Mouse (Mus musculus) myocyte (in vitro differentiated cells): ENCODE measurements around the gene Atp2a2.

Experiments
- CEBPB ChIP-seq: IDR thresholded peaks from 2 replicates; pipeline ENCODE4 v1.6.1; 2011; ENCODE audit warnings: mild to moderate bottlenecking, moderate library complexity; ENCODE audit not compliant: poor library complexity, insufficient read depth, severe bottlenecking
- MYOG ChIP-seq, 3 experiments: IDR thresholded peaks; one replicate each; pipeline ENCODE4 v1.6.1; 2011; ENCODE audit warnings: control low read depth in 2 of 3, low read depth in 2 of 3, mild to moderate bottlenecking in 2 of 3; ENCODE audit not compliant: insufficient read length in 2 of 3, control insufficient read depth in 1 of 3, insufficient read depth in 1 of 3
- POLR2A ChIP-seq: IDR thresholded peaks from one replicate; pipeline ENCODE4 v1.6.1; 2011; ENCODE audit warnings: low read depth, mild to moderate bottlenecking, control low read depth, moderate library complexity; ENCODE audit not compliant: insufficient read length
- POLR2AphosphoS2 ChIP-seq: IDR thresholded peaks from one replicate; pipeline ENCODE4 v1.6.1; 2011; ENCODE audit warnings: low read depth, control low read depth; ENCODE audit not compliant: insufficient read length
- TCF12 ChIP-seq: IDR thresholded peaks from one replicate; pipeline ENCODE4 v1.6.1; 2011; ENCODE audit warnings: mild to moderate bottlenecking, control low read depth; ENCODE audit not compliant: poor library complexity, insufficient read depth, severe bottlenecking

DNA sequence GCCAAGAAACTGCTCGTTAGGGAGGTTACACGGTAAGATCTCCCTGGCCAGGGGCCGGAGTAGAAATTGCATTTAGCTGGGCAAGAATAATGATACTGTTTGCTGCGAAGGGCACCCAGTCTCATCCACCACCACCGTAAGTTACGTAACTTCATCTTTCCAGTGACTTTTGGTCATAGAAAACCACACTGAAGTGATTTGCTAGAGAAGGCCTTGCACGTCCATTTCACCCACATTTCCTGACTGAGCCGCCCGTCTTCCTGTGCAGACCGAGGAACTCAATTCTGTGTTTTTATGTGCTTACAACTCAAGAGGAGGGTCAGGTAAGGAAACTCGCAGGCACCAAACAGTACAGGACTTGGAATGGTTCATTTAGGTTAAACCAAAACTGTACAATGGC lies 36.1 kb upstream of the Atp2a2 start:
- no peak for TF ChIP-seq POLR2A
- TF ChIP-seq CEBPB, result no peak
- no peak for TF ChIP-seq POLR2AphosphoS2
- no peak for TF ChIP-seq TCF12
- TF ChIP-seq MYOG (IDR thresholded peaks at IDR 0.05; ENCODE audit: control insufficient read depth in 1 of 3, insufficient read depth in 1 of 3, insufficient read length in 2 of 3, low read depth in 2 of 3), result no peak
